Mouse (Mus musculus) midbrain, embryonic 16.5 days (tissue): Measurements from ENCODE around the gene Acoxl. TPM values are rescaled to one million over a fixed set of nuclear protein-coding genes. Genes with fewer than 3 reads are reported as not detected.

Experiments used
- ATAC-seq: fragments of 200-750 bp; cut with Nextera tagmentation; 2 replicates; pipeline ENCODE4 v1.8.0; 2017; ENCODE audit warnings: moderate TSS enrichment
- H3K27ac ChIP-seq: fragments of 300-500 bp; sonication (generic); 2 replicates; pipeline ENCODE4 v1.5.1; 2014; ENCODE audit warnings: mild to moderate bottlenecking, low read length, mixed read lengths
- H3K27me3 ChIP-seq: fragments of 300-500 bp; sonication (generic); 2 replicates; pipeline ENCODE4 v1.6.1; 2014; ENCODE audit warnings: low read depth, low read length, mixed read lengths; ENCODE audit not compliant: control insufficient read depth, insufficient read depth
- H3K36me3 ChIP-seq: fragments of 300-500 bp; sonication (generic); 2 replicates; pipeline ENCODE4 v1.6.1; 2014; ENCODE audit warnings: mild to moderate bottlenecking, low read length, moderate library complexity, mixed read lengths; ENCODE audit not compliant: control insufficient read depth, insufficient read depth
- H3K4me1 ChIP-seq: fragments of 300-500 bp; sonication (generic); 2 replicates; pipeline ENCODE4 v1.6.1; 2014; ENCODE audit warnings: mild to moderate bottlenecking, low read length, mixed read lengths; ENCODE audit not compliant: control insufficient read depth, insufficient read depth
- H3K4me2 ChIP-seq: fragments of 300-500 bp; sonication (generic); 2 replicates; pipeline ENCODE4 v1.6.1; 2014; ENCODE audit warnings: mild to moderate bottlenecking, low read length, mixed read lengths
- H3K4me3 ChIP-seq: fragments of 300-500 bp; sonication (generic); 2 replicates; pipeline ENCODE4 v1.5.1; 2014; ENCODE audit warnings: low read depth, mild to moderate bottlenecking, low read length, moderate library complexity, mixed read lengths
- H3K9ac ChIP-seq: fragments of 300-500 bp; sonication (generic); 2 replicates; pipeline ENCODE4 v1.6.1; 2014; ENCODE audit warnings: low read depth, low read length, mixed read lengths
- H3K9me3 ChIP-seq: fragments of 300-500 bp; sonication (generic); replicated peaks from 2 replicates; pipeline ENCODE4 v1.6.1; 2014; ENCODE audit warnings: mild to moderate bottlenecking, low read length, mixed read lengths; ENCODE audit not compliant: control insufficient read depth, poor library complexity, severe bottlenecking
- WGBS: fragments of 180-500 bp; shearing (Covaris S2); extraction: QIAGEN DNeasy Blood & Tissue Kit; methylation state at CpG from one replicate; pipeline ENCODE4 v1.1.7; 2014; 5-methylcytosine and 5-hydroxymethylcytosine counted together
- polyA plus RNA-seq: library from polyadenylated mRNA; unstranded; fragments of >200 nt; fragmentation: Nextera tagmentation; extraction: Ambion mirVana; gene quantifications from 2 replicates; pipeline ENCODE4 v1.2.1, GENCODE M21; 2015

Gene Acoxl
- polyA plus RNA-seq, 1 experiment from 2014 or later = not detected

- no peak overlapping the region for H3K27ac ChIP-seq
- H3K9ac ChIP-seq = no peak overlapping the region
- H3K9me3 ChIP-seq = no peaks in the 10 kb centered on the region
- no peak for ATAC-seq
- 41% methylated on average over 7 of the region's 7 CpGs for WGBS
- no peaks in the 10 kb centered on the region for H3K4me1 ChIP-seq
- H3K27me3 ChIP-seq = no peaks in the 10 kb centered on the region
- no peak overlapping the region for H3K4me3 ChIP-seq
- no peak overlapping the region for H3K4me2 ChIP-seq
- no peaks in the 10 kb centered on the region for H3K36me3 ChIP-seq
Observed at GRCm38 (mm10) chr2:127908881-127909280, 70.2 kb downstream of the Acoxl start.

DNA sequence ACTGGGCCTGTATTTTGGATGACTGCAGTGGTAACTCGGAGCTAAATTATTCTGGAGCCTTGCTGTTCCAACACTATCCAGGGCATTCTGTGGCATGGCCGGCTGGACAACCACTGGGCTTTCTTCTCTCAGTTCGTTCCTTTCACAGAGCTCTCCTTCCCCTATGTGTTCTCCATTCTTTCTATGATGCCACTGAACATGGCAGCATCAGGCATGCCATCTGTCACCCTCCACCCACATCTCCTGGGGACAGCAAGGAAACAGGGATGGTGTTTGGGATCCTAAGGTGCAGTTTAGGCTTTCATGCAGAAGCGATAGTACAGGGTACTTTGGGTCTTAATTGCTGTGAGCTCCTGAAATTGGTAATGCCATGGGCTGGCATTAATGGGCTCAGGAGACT lies 71.1 kb downstream of the Acoxl start:
- Histone ChIP-seq H3K36me3 (no peaks in the 10 kb centered on the region), H3K4me1 (no peaks in the 10 kb centered on the region), H3K9me3 (no peaks in the 10 kb centered on the region), H3K4me2 (no peak overlapping the region), H3K27ac (no peak overlapping the region), H3K9ac (no peak overlapping the region), H3K4me3 (no peak overlapping the region), H3K27me3 (no peaks in the 10 kb centered on the region)
- ATAC-seq = no peak
- 84% methylated on average over 4 of the region's 4 CpGs for WGBS

- 83% methylated on average over 3 of the region's 3 CpGs for WGBS
- Histone ChIP-seq H3K9ac (no peak overlapping the region), H3K4me1 (no peaks in the 10 kb centered on the region), H3K4me3 (no peak overlapping the region), H3K27ac (no peak overlapping the region), H3K9me3 (no peaks in the 10 kb centered on the region), H3K36me3 (no peaks in the 10 kb centered on the region), H3K4me2 (no peak overlapping the region), H3K27me3 (no peaks in the 10 kb centered on the region)
- no peak for ATAC-seq
Observed at GRCm38 (mm10) chr2:127911579-127911978, 72.9 kb downstream of the Acoxl start.

GRCm38 (mm10) chr2:127914047-127914446 lies 75.4 kb downstream of the Acoxl start:
- no peaks in the 10 kb centered on the region for H3K4me1 ChIP-seq
- ATAC-seq = no peak
- no peak overlapping the region for H3K27ac ChIP-seq
- H3K4me3 ChIP-seq = no peak overlapping the region
- no peak overlapping the region for H3K9ac ChIP-seq
- H3K9me3 ChIP-seq = no peaks in the 10 kb centered on the region
- no peaks in the 10 kb centered on the region for H3K27me3 ChIP-seq
- H3K4me2 ChIP-seq = no peak overlapping the region
- H3K36me3 ChIP-seq = no peaks in the 10 kb centered on the region
- WGBS = 88% methylated on average over 5 of the region's 5 CpGs

DNA sequence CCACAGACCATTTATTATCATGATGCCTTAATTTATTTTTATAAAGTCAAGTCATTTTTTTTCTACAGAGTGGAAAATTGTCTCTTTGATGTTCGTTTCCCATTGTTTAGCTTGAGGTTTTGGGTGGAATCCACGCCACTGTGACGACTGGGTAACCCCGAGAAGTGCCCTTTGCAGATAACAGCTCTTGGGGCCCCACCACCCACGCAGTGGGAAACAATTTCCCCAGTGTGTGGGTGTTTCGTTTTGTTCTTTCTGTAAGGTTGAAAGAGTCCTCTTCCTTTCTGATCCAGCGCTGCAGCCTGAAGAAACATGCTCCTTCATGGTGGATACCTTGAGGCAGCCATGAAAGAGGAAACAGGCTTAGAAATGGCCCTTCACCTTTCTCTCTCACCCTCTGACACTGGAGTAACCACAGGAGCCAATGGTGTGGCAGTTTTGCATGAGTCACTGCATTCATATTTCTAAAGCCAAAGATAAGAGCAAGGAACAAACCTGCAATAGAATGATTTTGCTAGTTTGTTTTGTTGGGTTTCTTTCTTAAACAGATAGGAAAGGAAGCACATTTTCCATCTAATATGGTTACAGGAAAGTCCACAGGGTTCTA lies 78.2 kb downstream of the Acoxl start:
- ATAC-seq = no peak
- H3K27me3 ChIP-seq = no peaks in the 10 kb centered on the region
- no peaks in the 10 kb centered on the region for H3K9me3 ChIP-seq
- H3K4me2 ChIP-seq = no peak overlapping the region
- no peak overlapping the region for H3K27ac ChIP-seq
- H3K4me3 ChIP-seq = no peak overlapping the region
- no peak overlapping the region for H3K9ac ChIP-seq
- H3K36me3 ChIP-seq = no peaks in the 10 kb centered on the region
- H3K4me1 ChIP-seq = no peaks in the 10 kb centered on the region
- 70% methylated on average over 7 of the region's 7 CpGs for WGBS

DNA sequence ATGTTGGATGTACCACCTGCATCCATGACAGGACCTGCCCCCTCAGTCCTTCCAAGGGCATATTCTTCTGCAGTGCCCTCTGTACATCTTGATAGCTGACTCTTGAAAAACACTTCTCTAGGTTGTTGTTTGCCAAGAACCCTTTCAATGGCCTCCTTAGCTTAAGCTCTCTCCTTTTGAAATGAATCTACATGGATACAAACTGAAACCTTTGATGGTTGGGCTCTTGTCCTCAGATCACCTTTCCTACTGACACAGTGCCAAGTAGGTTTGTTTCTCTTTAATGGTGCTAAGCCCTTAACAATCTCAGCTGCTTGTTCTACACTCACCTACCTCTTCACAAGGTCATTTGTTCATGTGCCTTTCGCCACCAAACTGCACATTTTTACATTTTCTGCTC lies 81.1 kb downstream of the Acoxl start:
- no peaks in the 10 kb centered on the region for H3K36me3 ChIP-seq
- H3K27ac ChIP-seq = no peak overlapping the region
- no peaks in the 10 kb centered on the region for H3K9me3 ChIP-seq
- no peak for ATAC-seq
- WGBS = 91% methylated on average over 1 of the region's 1 CpGs
- no peak overlapping the region for H3K4me3 ChIP-seq
- no peaks in the 10 kb centered on the region for H3K27me3 ChIP-seq
- H3K4me2 ChIP-seq = no peak overlapping the region
- no peak overlapping the region for H3K9ac ChIP-seq
- H3K4me1 ChIP-seq = no peaks in the 10 kb centered on the region

- no peak overlapping the region for H3K4me3 ChIP-seq
- H3K4me1 ChIP-seq = no peaks in the 10 kb centered on the region
- WGBS = 63% methylated on average over 22 of the region's 22 CpGs
- no peak overlapping the region for H3K27ac ChIP-seq
- no peaks in the 10 kb centered on the region for H3K9me3 ChIP-seq
- H3K9ac ChIP-seq = no peak overlapping the region
- no peaks in the 10 kb centered on the region for H3K36me3 ChIP-seq
- no peak for ATAC-seq
- no peaks in the 10 kb centered on the region for H3K27me3 ChIP-seq
- no peak overlapping the region for H3K4me2 ChIP-seq
Observed at GRCm38 (mm10) chr2:127922036-127922901, 83.6 kb downstream of the Acoxl start.

DNA sequence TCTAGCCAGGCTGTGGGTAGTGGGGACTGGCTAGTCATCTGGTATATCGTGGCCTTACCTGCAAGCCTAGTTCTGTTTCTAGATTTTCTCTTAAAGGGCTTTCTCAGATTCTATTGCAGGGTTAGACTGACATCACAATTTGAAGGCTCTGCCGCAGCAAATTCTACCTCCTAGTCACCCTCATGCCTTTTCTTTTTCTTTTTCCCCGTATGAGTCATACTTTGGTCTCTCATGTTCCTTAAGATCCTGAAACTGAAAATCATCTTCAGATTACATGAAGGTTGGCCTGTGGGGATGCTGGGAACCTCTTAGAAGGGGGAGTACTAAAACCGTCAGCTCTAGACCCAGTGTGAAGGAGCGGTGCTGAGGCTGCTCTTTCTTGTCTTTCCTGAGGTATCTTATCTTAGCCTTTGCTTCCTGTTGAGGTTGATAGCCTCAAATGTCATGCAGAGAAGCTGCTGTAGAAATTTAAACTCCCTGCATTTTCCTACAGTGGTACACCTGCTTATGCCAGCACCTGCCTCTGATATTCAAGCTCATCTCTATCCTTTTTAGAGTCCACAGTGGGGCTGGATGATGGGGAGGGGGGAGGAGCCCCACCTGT lies 84.5 kb downstream of the Acoxl start:
- no peak for ATAC-seq
- Histone ChIP-seq H3K36me3 (no peaks in the 10 kb centered on the region), H3K27me3 (no peaks in the 10 kb centered on the region), H3K27ac (no peak overlapping the region), H3K9me3 (no peaks in the 10 kb centered on the region), H3K9ac (no peak overlapping the region), H3K4me1 (peaks cover 8% of the 10 kb centered on the region), H3K4me3 (no peak overlapping the region), H3K4me2 (no peak overlapping the region)
- 80% methylated on average over 5 of the region's 5 CpGs for WGBS

GRCm38 (mm10) chr2:127926679-127927324 lies 88.1 kb downstream of the Acoxl start:
- Histone ChIP-seq H3K36me3 (no peaks in the 10 kb centered on the region), H3K9me3 (no peaks in the 10 kb centered on the region), H3K27ac (no peak overlapping the region), H3K4me1 (peaks cover 10% of the 10 kb centered on the region), H3K27me3 (no peaks in the 10 kb centered on the region), H3K4me2 (no peak overlapping the region), H3K4me3 (no peak overlapping the region), H3K9ac (no peak overlapping the region)
- no peak for ATAC-seq
- WGBS = 47% methylated on average over 9 of the region's 9 CpGs
